Mouse (Mus musculus) olfactory bulb, adult 2 months (tissue): ENCODE results near the gene Vill. TPM values are rescaled to one million over a fixed set of nuclear protein-coding genes. Genes with fewer than 3 reads are reported as not detected.
A peak's percentile ranks its signal among the peaks of the same experiment; 100 is the strongest.

Source experiments
- H3K27ac ChIP-seq: fragments of 200-500 bp; 2 replicates; pipeline ENCODE4 v1.5.1; 2012; ENCODE audit warnings: low read depth, low read length; ENCODE audit not compliant: insufficient read depth
- H3K4me1 ChIP-seq: fragments of 200-500 bp; 2 replicates; pipeline ENCODE4 v1.6.1; 2012; ENCODE audit warnings: low read length; ENCODE audit not compliant: control insufficient read depth, insufficient read depth
- H3K4me3 ChIP-seq: fragments of 200-500 bp; 2 replicates; pipeline ENCODE4 v1.5.1; 2012; ENCODE audit warnings: mild to moderate bottlenecking, low read depth, low read length, moderate library complexity; ENCODE audit not compliant: insufficient read depth
- CTCF ChIP-seq: fragments of 200-500 bp; IDR thresholded peaks from 2 replicates; pipeline ENCODE4 v1.5.1; 2012; ENCODE audit warnings: low read depth, mild to moderate bottlenecking, low read length, moderate library complexity; ENCODE audit not compliant: insufficient read depth
- POLR2A ChIP-seq: fragments of 200-500 bp; IDR thresholded peaks from 2 replicates; pipeline ENCODE4 v1.6.1; 2012; ENCODE audit warnings: mild to moderate bottlenecking, low read depth, low read length, moderate library complexity; ENCODE audit not compliant: insufficient read depth
- WGBS: fragments of 180-500 bp; shearing (Covaris S2); methylation state at CpG from one replicate; pipeline ENCODE4 v1.1.7; 2018; 5-methylcytosine and 5-hydroxymethylcytosine counted together
- polyA plus RNA-seq: library from polyadenylated mRNA; stranded (reverse); fragments of >200 nt; gene quantifications from 2 replicates; pipeline ENCODE4 v1.2.4, GENCODE M21; 2012; ENCODE audit warnings: low replicate concordance; ENCODE audit not compliant: missing spikeins, insufficient read depth, insufficient read length

Vill gene
- polyA plus RNA-seq, 1 experiment = not detected

GRCm38 (mm10) chr9:119086451-119086850 lies 33.9 kb downstream of the Vill start:
- H3K27ac ChIP-seq = no peak overlapping the region
- peaks cover 19% of the 10 kb centered on the region for H3K4me1 ChIP-seq
- no peak overlapping the region for H3K4me3 ChIP-seq
- TF ChIP-seq POLR2A (no peak), CTCF (no peak)
- WGBS = 87% methylated on average over 1 of the region's 1 CpGs

GRCm38 (mm10) chr9:119087309-119087708 lies 34.7 kb downstream of the Vill start:
- H3K4me1 ChIP-seq = peaks cover 16% of the 10 kb centered on the region
- TF ChIP-seq CTCF = no peak
- TF ChIP-seq POLR2A = no peak
- no peak overlapping the region for H3K4me3 ChIP-seq
- H3K27ac ChIP-seq = no peak overlapping the region
- WGBS = 81% methylated on average over 5 of the region's 5 CpGs

GRCm38 (mm10) chr9:119088148-119088801 lies 35.7 kb downstream of the Vill start:
- Histone ChIP-seq H3K4me1 (peaks cover 25% of the 10 kb centered on the region), H3K4me3 (peak overlapping the region; percentile 22), H3K27ac (no peak overlapping the region)
- 6% methylated on average over 24 of the region's 24 CpGs for WGBS
- 0 out of 2 replicates have a peak, but pooled peaks have one; percentile 9 for TF ChIP-seq POLR2A
- no peak for TF ChIP-seq CTCF

- 66% methylated on average over 7 of the region's 7 CpGs for WGBS
Observed at GRCm38 (mm10) chr9:119089437-119089836, 36.9 kb downstream of the Vill start.

GRCm38 (mm10) chr9:119090462-119090861 lies 37.9 kb downstream of the Vill start:
- peaks cover 36% of the 10 kb centered on the region for H3K4me1 ChIP-seq
- H3K4me3 ChIP-seq = no peak overlapping the region
- TF ChIP-seq CTCF (no peak), POLR2A (no peak)
- WGBS = 82% methylated on average over 5 of the region's 5 CpGs
- H3K27ac ChIP-seq = no peak overlapping the region

More at GRCm38 (mm10) chr9:119089437-119089836, 36.9 kb downstream of the Vill start:
- no peak overlapping the region for H3K27ac ChIP-seq
- no peak for TF ChIP-seq POLR2A
- TF ChIP-seq CTCF = no peak
- no peak overlapping the region for H3K4me3 ChIP-seq
- H3K4me1 ChIP-seq = peaks cover 36% of the 10 kb centered on the region

GRCm38 (mm10) chr9:119091581-119092310 lies 39.2 kb downstream of the Vill start:
- Histone ChIP-seq H3K27ac (no peak overlapping the region), H3K4me3 (no peak overlapping the region), H3K4me1 (peaks cover 36% of the 10 kb centered on the region)
- TF ChIP-seq POLR2A = no peak
- no peak for TF ChIP-seq CTCF
- 86% methylated on average over 12 of the region's 12 CpGs for WGBS

- 11% methylated on average over 45 of the region's 45 CpGs for WGBS
- Histone ChIP-seq H3K27ac (no peak overlapping the region), H3K4me3 (peak overlapping the region; percentile 64), H3K4me1 (peaks cover 35% of the 10 kb centered on the region)
- TF ChIP-seq CTCF (no peak), POLR2A (0 out of 2 replicates have a peak, but pooled peaks have one; percentile 47)
Observed at GRCm38 (mm10) chr9:119092473-119093418, 40.2 kb downstream of the Vill start.

- TF ChIP-seq CTCF = no peak
- TF ChIP-seq POLR2A = no peak
- peak within 1 kb of the TSS; percentile 49; the same call in 1 of the 2 replicates for H3K27ac ChIP-seq
- H3K4me1 ChIP-seq = peaks cover 26% of the 10 kb centered on the region
- peak within 1 kb of the TSS; percentile 64 for H3K4me3 ChIP-seq
- 11% methylated on average over 45 of the region's 45 CpGs for WGBS
Observed at GRCm38 (mm10) chr9:119093419-119094295, 41.1 kb downstream of the Vill start, which contains the start of gene Plcd1. Gene Plcd1 (minus strand): TSS chr9:119093502.
